8 mouse cellular contexts compared by ENCODE assay signal in the genomic region with DNA sequence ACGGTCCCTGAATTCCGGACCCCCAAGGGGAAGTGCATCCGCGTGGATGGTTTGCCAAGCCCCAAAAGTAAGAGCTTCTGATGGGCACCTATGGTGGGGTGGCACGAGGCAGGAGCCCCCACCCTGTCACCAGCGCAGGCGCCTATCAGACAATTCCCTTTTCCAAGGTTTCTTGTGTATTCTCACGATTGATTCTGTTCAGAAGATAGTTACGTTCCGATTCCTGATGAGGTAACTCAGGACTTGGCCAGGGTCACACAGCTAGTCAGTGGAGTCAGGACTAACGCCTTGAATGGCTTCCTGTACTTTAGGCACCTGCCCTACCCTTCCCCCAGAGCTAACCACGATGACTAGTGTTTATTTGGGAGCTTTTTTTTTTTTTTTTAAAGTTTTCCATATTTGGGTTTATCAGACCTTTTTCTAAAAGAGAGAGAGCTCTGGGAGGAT. TPM values are rescaled to one million over a fixed set of nuclear protein-coding genes. Genes with fewer than 3 reads are reported as not detected.
DNase-seq lines count a peak whose midpoint lies in the region; ATAC-seq and TF ChIP-seq lines count a peak whose summit lies in the region.

No protein-coding gene starts in this region.

- no peak for ATAC-seq in kidney, embryonic 15.5 days (replicated peaks; ENCODE audit: low FRiP score)
- ATAC-seq in forebrain, embryonic 14.5 days = no peak

- 81% methylated on average over 12 of the region's 12 CpGs for WGBS in kidney, embryonic 15.5 days
- WGBS in forebrain, embryonic 14.5 days = 85% methylated on average over 12 of the region's 12 CpGs

- H3K27ac ChIP-seq in kidney, embryonic 15.5 days = peak overlapping the region; percentile 74
- H3K27ac ChIP-seq in ES-Bruce4 (ENCODE audit: insufficient read depth, low read length) = peak overlapping the region; percentile 84; the same call in 1 of the 2 replicates
- H3K27ac ChIP-seq in forebrain, embryonic 14.5 days (ENCODE audit: low read depth, low read length) = 0 out of 2 replicates have a peak overlapping the region, but pooled peaks have one; percentile 60

- TF ChIP-seq CTCF in ES-Bruce4 (IDR thresholded peaks at IDR 0.05; ENCODE audit: low read depth, low read length) = no peak

- DNase-seq in kidney, postnatal 4 days = no peak
- DNase-seq in forebrain, embryonic 14.5 days (ENCODE audit: low spot score) = no peak
- peak; percentile 62 for DNase-seq in naive thymus-derived CD4-positive, alpha-beta T cell, adult 2 months (ENCODE audit: low read depth)
- DNase-seq in left cerebral cortex, adult 8-10 months (ENCODE audit: low spot score in 2 of 2) = no peak
- DNase-seq in cerebellum, adult 11 months = no peak
- DNase-seq in testis, postnatal 14 days (ENCODE audit: low spot score) = no peak

- no peak for TF ChIP-seq POLR2A in ES-Bruce4 (IDR thresholded peaks at IDR 0.05; ENCODE audit: insufficient read depth, low read length)

- peaks cover 67% of the 10 kb centered on the region for H3K4me1 ChIP-seq in kidney, embryonic 15.5 days
- peaks cover 16% of the 10 kb centered on the region for H3K4me1 ChIP-seq in ES-Bruce4 (ENCODE audit: control insufficient read depth, insufficient read depth, low read length)
- H3K4me1 ChIP-seq in forebrain, embryonic 14.5 days (ENCODE audit: control insufficient read depth, insufficient read depth, low read length) = peaks cover 16% of the 10 kb centered on the region; the same call in 1 of the 2 replicates

- H3K4me3 ChIP-seq in kidney, embryonic 15.5 days (replicated peaks) = no peak overlapping the region
- H3K4me3 ChIP-seq in ES-Bruce4 (ENCODE audit: low read depth, low read length) = no peak overlapping the region
- H3K4me3 ChIP-seq in forebrain, embryonic 14.5 days (ENCODE audit: low read depth, low read length) = no peak overlapping the region

- H3K36me3 ChIP-seq in kidney, embryonic 15.5 days = peaks cover 4% of the 10 kb centered on the region; the same call in 1 of the 2 replicates
- H3K36me3 ChIP-seq in ES-Bruce4 (ENCODE audit: control insufficient read depth, insufficient read depth, low read length, poor library complexity, severe bottlenecking) = no peaks in the 10 kb centered on the region
- H3K36me3 ChIP-seq in forebrain, embryonic 14.5 days (ENCODE audit: control insufficient read depth, insufficient read depth, low read length) = no peaks in the 10 kb centered on the region

- TF ChIP-seq EP300 in ES-Bruce4 (IDR thresholded peaks at IDR 0.05; ENCODE audit: insufficient read depth, low read depth, low read length) = no peak

- no peak overlapping the region for H3K9ac ChIP-seq in kidney, embryonic 15.5 days
- 0 out of 2 replicates have a peak overlapping the region, but pooled peaks have one; percentile 24 for H3K9ac ChIP-seq in ES-Bruce4 (ENCODE audit: low read depth, poor library complexity, severe bottlenecking)
- no peak overlapping the region for H3K9ac ChIP-seq in forebrain, embryonic 14.5 days (ENCODE audit: low read length)

- no peaks in the 10 kb centered on the region for H3K9me3 ChIP-seq in kidney, embryonic 15.5 days (replicated peaks)
- no peaks in the 10 kb centered on the region for H3K9me3 ChIP-seq in ES-Bruce4 (replicated peaks; ENCODE audit: control insufficient read depth, insufficient read depth, low read length, poor library complexity, severe bottlenecking)
- no peaks in the 10 kb centered on the region for H3K9me3 ChIP-seq in forebrain, embryonic 14.5 days (replicated peaks; ENCODE audit: control insufficient read depth, low read length)

- no peaks in the 10 kb centered on the region for H3K27me3 ChIP-seq in kidney, embryonic 15.5 days
- H3K27me3 ChIP-seq in ES-Bruce4 (ENCODE audit: control insufficient read depth, insufficient read depth, low read length, poor library complexity, severe bottlenecking) = no peaks in the 10 kb centered on the region
- H3K27me3 ChIP-seq in forebrain, embryonic 14.5 days (replicated peaks; ENCODE audit: control insufficient read depth, insufficient read depth, low read length) = no peaks in the 10 kb centered on the region

- H3K4me2 ChIP-seq in kidney, embryonic 15.5 days = no peak overlapping the region
- H3K4me2 ChIP-seq in forebrain, embryonic 14.5 days (ENCODE audit: low read length) = no peak overlapping the region

RNA-seq across cellular contexts. Expression of gene E2f2, which starts 6.3 kb away (rescaled TPM):
- 9.7 and 10.5 TPM in 2 replicates for polyA plus RNA-seq in kidney, embryonic 15.5 days (2015; fragmentation: Nextera tagmentation; extraction: Ambion mirVana)
- polyA plus RNA-seq in ES-Bruce4 (2011; ENCODE audit: insufficient read depth, insufficient read length, low read depth, missing spikeins) = 3.1 and 6.3 TPM in 2 replicates
- polyA plus RNA-seq in forebrain, embryonic 14.5 days (2014; fragmentation: Nextera tagmentation; extraction: Ambion mirVana) = 4.5 and 5.5 TPM in 2 replicates
- total RNA-seq in left cerebral cortex, adult 8-10 months (2022) = 1 to 10 TPM in 1 of 4 experiments, under 1 TPM in 3; 0.37 to 1.3 (median 0.48) TPM

RNA-seq across cellular contexts. Expression of gene Asap3, which starts 27.7 kb away (rescaled TPM):
- 4.5 and 6.0 TPM in 2 replicates for polyA plus RNA-seq in kidney, embryonic 15.5 days (2015; fragmentation: Nextera tagmentation; extraction: Ambion mirVana)
- polyA plus RNA-seq in ES-Bruce4 (2011; ENCODE audit: insufficient read depth, insufficient read length, low read depth, missing spikeins) = 7.2 and 9.3 TPM in 2 replicates
- 1.6 and 2.4 TPM in 2 replicates for polyA plus RNA-seq in forebrain, embryonic 14.5 days (2014; fragmentation: Nextera tagmentation; extraction: Ambion mirVana)
- 1 to 10 TPM; 2.5 to 4.5 (median 3.3) TPM for total RNA-seq in left cerebral cortex, adult 8-10 months (2022)

RNA-seq across cellular contexts. Expression of gene Id3, which starts 35.2 kb away (rescaled TPM):
- 862 and 905 TPM in 2 replicates for polyA plus RNA-seq in kidney, embryonic 15.5 days (2015; fragmentation: Nextera tagmentation; extraction: Ambion mirVana)
- polyA plus RNA-seq in ES-Bruce4 (2011; ENCODE audit: insufficient read depth, insufficient read length, low read depth, missing spikeins) = 9.6 and 11.0 TPM in 2 replicates
- polyA plus RNA-seq in forebrain, embryonic 14.5 days (2014; fragmentation: Nextera tagmentation; extraction: Ambion mirVana) = 117 and 118 TPM in 2 replicates
- total RNA-seq in left cerebral cortex, adult 8-10 months (2022) = 10 to 100 TPM; 34.7 to 39.3 (median 38.4) TPM
